Mouse (Mus musculus) limb, embryonic 10.5 days (tissue): Measurements from ENCODE around the gene Doc2g. TPM values are rescaled to one million over a fixed set of nuclear protein-coding genes. Genes with fewer than 3 reads are reported as not detected.
"Not testable (repeated sequence)": the region's sequence is repeated elsewhere in the genome, so short reads cannot be mapped to it uniquely, and the experiment has no call there.

ENCODE experiments used
- DNase-seq: peaks from one replicate; pipeline ENCODE4 v3.0.0-alpha.2; 2017; ENCODE audit warnings: low spot score
- H3K27ac ChIP-seq: fragments of 300-500 bp; sonication (generic); 2 replicates; pipeline ENCODE4 v1.5.1; 2016; ENCODE audit warnings: mild to moderate bottlenecking
- H3K27me3 ChIP-seq: fragments of 300-500 bp; sonication (generic); 2 replicates; pipeline ENCODE4 v1.6.1; 2016; ENCODE audit warnings: low read depth, mild to moderate bottlenecking; ENCODE audit not compliant: poor library complexity, severe bottlenecking
- H3K36me3 ChIP-seq: fragments of 300-500 bp; sonication (generic); 2 replicates; pipeline ENCODE4 v1.6.1; 2016; ENCODE audit warnings: mild to moderate bottlenecking, moderate library complexity
- H3K4me1 ChIP-seq: fragments of 300-500 bp; sonication (generic); 2 replicates; pipeline ENCODE4 v1.6.1; 2016
- H3K4me3 ChIP-seq: fragments of 300-500 bp; sonication (generic); 2 replicates; pipeline ENCODE4 v1.5.1; 2016; ENCODE audit warnings: mild to moderate bottlenecking, moderate library complexity
- H3K9me3 ChIP-seq: fragments of 300-500 bp; sonication (generic); replicated peaks from 2 replicates; pipeline ENCODE4 v1.6.1; 2016; ENCODE audit warnings: mild to moderate bottlenecking
- WGBS: fragments of 180-500 bp; shearing (Covaris S2); methylation state at CpG from one replicate; pipeline ENCODE4 v1.1.7; 2016; 5-methylcytosine and 5-hydroxymethylcytosine counted together
- polyA plus RNA-seq: library from polyadenylated mRNA; unstranded; fragments of >200 nt; fragmentation: Nextera tagmentation; extraction: Ambion mirVana; gene quantifications from 2 replicates; pipeline ENCODE4 v1.2.1, GENCODE M21; 2016

Gene Doc2g
- polyA plus RNA-seq, 1 experiment from 2014 or later = 7.6 TPM

- H3K27me3 ChIP-seq, H3K27ac ChIP-seq, H3K9me3 ChIP-seq, H3K4me3 ChIP-seq, DNase-seq, H3K36me3 ChIP-seq: not testable (repeated sequence)
- H3K4me1 ChIP-seq = peaks cover 13% of the 10 kb centered on the region
- WGBS = 92% methylated on average over 6 of the region's 6 CpGs
Observed at GRCm38 (mm10) chr19:3974608-3975007, 28.5 kb upstream of the Doc2g start.

- WGBS = 87% methylated on average over 2 of the region's 2 CpGs
- no peaks in the 10 kb centered on the region for H3K9me3 ChIP-seq
- no peak for DNase-seq
- H3K4me1 ChIP-seq = peaks cover 16% of the 10 kb centered on the region
- no peak overlapping the region for H3K27ac ChIP-seq
- H3K36me3 ChIP-seq = no peaks in the 10 kb centered on the region
- H3K27me3 ChIP-seq = no peaks in the 10 kb centered on the region
- no peak overlapping the region for H3K4me3 ChIP-seq
Observed at GRCm38 (mm10) chr19:3975866-3976265, 27.2 kb upstream of the Doc2g start.

GRCm38 (mm10) chr19:3980309-3980708 lies 22.8 kb upstream of the Doc2g start:
- 13% methylated on average over 4 of the region's 4 CpGs for WGBS
- peak; percentile 72 for DNase-seq
- no peaks in the 10 kb centered on the region for H3K9me3 ChIP-seq
- H3K4me1 ChIP-seq = peaks cover 27% of the 10 kb centered on the region
- peak overlapping the region; percentile 46; the same call in 1 of the 2 replicates for H3K27ac ChIP-seq
- no peak overlapping the region for H3K4me3 ChIP-seq
- no peaks in the 10 kb centered on the region for H3K36me3 ChIP-seq
- no peaks in the 10 kb centered on the region for H3K27me3 ChIP-seq

- H3K27ac ChIP-seq = no peak overlapping the region
- H3K4me1 ChIP-seq = peaks cover 32% of the 10 kb centered on the region
- H3K27me3 ChIP-seq = no peaks in the 10 kb centered on the region
- H3K36me3 ChIP-seq = no peaks in the 10 kb centered on the region
- DNase-seq = no peak
- 75% methylated on average over 9 of the region's 9 CpGs for WGBS
- no peak overlapping the region for H3K4me3 ChIP-seq
- H3K9me3 ChIP-seq = no peaks in the 10 kb centered on the region
Observed at GRCm38 (mm10) chr19:3980917-3981316, 22.2 kb upstream of the Doc2g start.

GRCm38 (mm10) chr19:3983527-3984200 lies 19.4 kb upstream of the Doc2g start:
- H3K4me1 ChIP-seq = peaks cover 41% of the 10 kb centered on the region
- H3K4me3 ChIP-seq = no peak overlapping the region
- H3K27me3 ChIP-seq = no peaks in the 10 kb centered on the region
- peak overlapping the region; percentile 25 for H3K27ac ChIP-seq
- WGBS = 52% methylated on average over 9 of the region's 9 CpGs
- DNase-seq = no peak
- no peaks in the 10 kb centered on the region for H3K9me3 ChIP-seq
- H3K36me3 ChIP-seq = no peaks in the 10 kb centered on the region

GRCm38 (mm10) chr19:3985261-3985681 lies 17.8 kb upstream of the Doc2g start:
- H3K4me1 ChIP-seq = peaks cover 38% of the 10 kb centered on the region
- H3K27ac ChIP-seq = peak overlapping the region; percentile 76

GRCm38 (mm10) chr19:3986334-3986733 lies 16.8 kb upstream of the Doc2g start, which contains the start of gene Acy3:
Gene Acy3 (plus strand): TSS chr19:3986570.
- Histone ChIP-seq H3K27ac (peak within 1 kb of the TSS; percentile 76), H3K4me1 (peaks cover 46% of the 10 kb centered on the region), H3K27me3 (no peaks in the 10 kb centered on the region), H3K4me3 (0 out of 2 replicates have a peak within 1 kb of the TSS, but pooled peaks have one; percentile 12), H3K36me3 (no peaks in the 10 kb centered on the region), H3K9me3 (no peaks in the 10 kb centered on the region)
- DNase-seq = peak; percentile 55
- 16% methylated on average over 8 of the region's 8 CpGs for WGBS

More at GRCm38 (mm10) chr19:3985261-3985681, 17.8 kb upstream of the Doc2g start:
- H3K27me3 ChIP-seq = no peaks in the 10 kb centered on the region
- no peaks in the 10 kb centered on the region for H3K9me3 ChIP-seq
- H3K4me3 ChIP-seq = no peak overlapping the region
- 37% methylated on average over 8 of the region's 8 CpGs for WGBS
- no peaks in the 10 kb centered on the region for H3K36me3 ChIP-seq
- DNase-seq = no peak

GRCm38 (mm10) chr19:3988066-3988465 lies 15.0 kb upstream of the Doc2g start:
- 0 out of 2 replicates have a peak, but pooled peaks cover 5% of the 10 kb centered on the region for H3K27me3 ChIP-seq
- 92% methylated on average over 14 of the region's 14 CpGs for WGBS
- no peak overlapping the region for H3K4me3 ChIP-seq
- H3K9me3 ChIP-seq = no peaks in the 10 kb centered on the region
- no peak for DNase-seq
- H3K27ac ChIP-seq = no peak overlapping the region
- H3K4me1 ChIP-seq = peaks cover 50% of the 10 kb centered on the region
- H3K36me3 ChIP-seq = no peaks in the 10 kb centered on the region

GRCm38 (mm10) chr19:3988750-3989149 lies 14.4 kb upstream of the Doc2g start:
- H3K27ac ChIP-seq = no peak overlapping the region

GRCm38 (mm10) chr19:3990804-3991203 lies 12.3 kb upstream of the Doc2g start:
- H3K4me1 ChIP-seq = peaks cover 32% of the 10 kb centered on the region
- H3K27me3 ChIP-seq = 0 out of 2 replicates have a peak, but pooled peaks cover 5% of the 10 kb centered on the region
- H3K27ac ChIP-seq = no peak overlapping the region
- no peaks in the 10 kb centered on the region for H3K36me3 ChIP-seq
- peak; percentile 53 for DNase-seq
- 24% methylated on average over 6 of the region's 6 CpGs for WGBS
- no peaks in the 10 kb centered on the region for H3K9me3 ChIP-seq
- H3K4me3 ChIP-seq = no peak overlapping the region

More at GRCm38 (mm10) chr19:3988750-3989149, 14.4 kb upstream of the Doc2g start:
- Histone ChIP-seq H3K4me1 (peaks cover 43% of the 10 kb centered on the region), H3K4me3 (no peak overlapping the region), H3K9me3 (no peaks in the 10 kb centered on the region), H3K36me3 (no peaks in the 10 kb centered on the region), H3K27me3 (0 out of 2 replicates have a peak, but pooled peaks cover 5% of the 10 kb centered on the region)
- DNase-seq = no peak
- WGBS = 86% methylated on average over 4 of the region's 4 CpGs

- WGBS = 99% methylated on average over 3 of the region's 3 CpGs
- no peak overlapping the region for H3K27ac ChIP-seq
Observed at GRCm38 (mm10) chr19:3991562-3991961, 11.6 kb upstream of the Doc2g start.

GRCm38 (mm10) chr19:3991966-3992365 lies 11.1 kb upstream of the Doc2g start:
- H3K36me3 ChIP-seq = no peaks in the 10 kb centered on the region
- H3K27me3 ChIP-seq = 0 out of 2 replicates have a peak, but pooled peaks cover 5% of the 10 kb centered on the region
- WGBS = 91% methylated on average over 3 of the region's 3 CpGs
- no peak overlapping the region for H3K4me3 ChIP-seq
- no peak for DNase-seq
- H3K9me3 ChIP-seq = no peaks in the 10 kb centered on the region
- peaks cover 20% of the 10 kb centered on the region for H3K4me1 ChIP-seq
- H3K27ac ChIP-seq = no peak overlapping the region

More at GRCm38 (mm10) chr19:3991562-3991961, 11.6 kb upstream of the Doc2g start:
- Histone ChIP-seq H3K4me3 (no peak overlapping the region), H3K9me3 (no peaks in the 10 kb centered on the region), H3K4me1 (peaks cover 24% of the 10 kb centered on the region), H3K27me3 (0 out of 2 replicates have a peak, but pooled peaks cover 5% of the 10 kb centered on the region), H3K36me3 (no peaks in the 10 kb centered on the region)
- no peak for DNase-seq

- DNase-seq = no peak
- 54% methylated on average over 5 of the region's 5 CpGs for WGBS
- H3K27ac ChIP-seq = no peak within 1 kb of the TSS
Observed at GRCm38 (mm10) chr19:3992416-3992815, 10.7 kb upstream of the Doc2g start, which contains the start of gene Tbx10. Gene Tbx10 (plus strand): TSS chr19:3992752.

More at GRCm38 (mm10) chr19:3992416-3992815, 10.7 kb upstream of the Doc2g start, which contains the start of gene Tbx10:
- H3K27me3 ChIP-seq = 0 out of 2 replicates have a peak, but pooled peaks cover 5% of the 10 kb centered on the region
- no peaks in the 10 kb centered on the region for H3K36me3 ChIP-seq
- no peak within 1 kb of the TSS for H3K4me3 ChIP-seq
- peaks cover 18% of the 10 kb centered on the region for H3K4me1 ChIP-seq
- H3K9me3 ChIP-seq = no peaks in the 10 kb centered on the region
